Mouse (Mus musculus) left cerebral cortex, adult 2 months (tissue): ENCODE measurements around the gene Vmn1r214. TPM values are rescaled to one million over a fixed set of nuclear protein-coding genes. Genes with fewer than 3 reads are reported as not detected.

Source experiments
- DNase-seq, 2 experiments: peaks; one replicate each; pipeline ENCODE4 v3.0.0; 2021 to 2022; ENCODE audit warnings: low spot score in 2 of 2, mixed read lengths in 1 of 2; ENCODE audit errors: extremely low spot score in 1 of 2
- H3K27ac ChIP-seq: fragments of 200-600 bp; 2 replicates; pipeline ENCODE4 v1.8.1; 2022
- H3K4me3 ChIP-seq: fragments of 200-600 bp; 2 replicates; pipeline ENCODE4 v1.8.1; 2022
- CTCF ChIP-seq: fragments of 200-600 bp; IDR thresholded peaks from 2 replicates; pipeline ENCODE4 v1.8.1; 2022; ENCODE audit warnings: antibody characterized with exemption, mild to moderate bottlenecking, moderate library complexity
- intact Hi-C: fragments of 180-260 bp; cut with DNase I; formaldehyde crosslinking; loops from one replicate; pipeline ENCODE4 v1.15.1; 2025
- long read RNA-seq, 2 experiments: library from polyadenylated mRNA; stranded (forward); transcript quantifications; one replicate each; pipeline ENCODE4 v2.0.0; 2021; ENCODE audit warnings: borderline mapping rate in 2 of 2
- total RNA-seq, 2 experiments: library from RNA; stranded (reverse); gene quantifications; 2 replicates each; pipeline ENCODE4 v1.2.3; 2021

The Vmn1r214 gene
- not detected for total RNA-seq
- long read RNA-seq, experiment 1, result 0 reads
- long read RNA-seq, experiment 2, result 0 reads

DNA sequence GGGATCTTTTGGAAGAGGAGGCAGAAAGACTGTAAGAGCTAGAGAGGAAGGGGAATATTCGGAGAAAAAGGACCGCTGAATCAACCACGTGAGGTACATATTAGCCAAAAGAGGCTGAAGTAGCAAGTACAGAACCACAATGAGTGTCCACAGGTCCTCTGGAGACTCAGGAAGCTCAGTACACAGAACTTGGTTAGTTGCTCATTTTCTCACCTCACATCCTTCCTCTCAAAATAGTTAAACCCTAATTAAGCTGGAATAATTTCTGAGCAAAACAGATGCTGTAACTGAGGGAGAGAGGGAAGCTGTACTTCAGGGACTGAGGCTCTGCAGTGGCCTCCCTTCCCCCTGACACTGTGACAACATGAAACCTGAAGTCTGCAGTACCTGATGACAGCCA, at the start of gene Vmn1r214:
TSS of gene Vmn1r214 (plus strand) at position 301 of the 400 bp plus-strand sequence.
- intact Hi-C loops, result no loop called here
- H3K4me3 ChIP-seq, result no peak within 1 kb of the TSS
- no peak for TF ChIP-seq CTCF
- DNase-seq, result no peak
- H3K27ac ChIP-seq, result no peak within 1 kb of the TSS

- intact Hi-C loops, result no loop called here
These were observed 39.9 kb upstream of the Vmn1r214 start for GRCm38 (mm10) chr13:22990214-22990891.

DNA sequence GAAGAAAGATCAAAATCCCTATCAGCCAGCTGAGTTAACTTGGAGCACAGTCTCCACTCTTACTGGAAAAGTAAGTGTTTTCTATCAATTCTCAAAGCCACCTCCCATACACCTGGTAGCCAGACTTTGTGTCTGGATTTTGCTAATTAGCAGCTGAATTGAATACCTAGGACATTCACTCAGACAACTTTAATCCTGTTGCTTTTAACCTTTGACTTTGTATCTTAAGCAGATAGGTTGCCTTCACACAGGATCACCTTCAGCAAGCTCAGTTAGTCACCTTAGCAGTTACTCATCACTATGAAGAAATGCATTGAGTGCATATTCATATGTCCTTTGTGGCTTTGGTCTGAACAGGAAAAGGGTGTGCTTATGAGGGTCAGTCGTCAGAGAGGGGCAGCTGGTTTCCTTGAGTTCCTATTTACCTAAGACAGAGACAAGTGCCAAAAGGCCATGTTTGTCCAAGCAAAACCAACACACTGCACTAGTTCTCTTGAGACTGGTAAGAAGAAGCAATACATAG, 38.0 kb upstream of the Vmn1r214 start:
- intact Hi-C loops, result no loop called here
- Histone ChIP-seq H3K27ac (no peak overlapping the region), H3K4me3 (no peak overlapping the region)
- TF ChIP-seq CTCF, result no peak
- no peak for DNase-seq

More at GRCm38 (mm10) chr13:22990214-22990891, 39.9 kb upstream of the Vmn1r214 start:
- H3K4me3 ChIP-seq, result no peak overlapping the region
- DNase-seq, result no peak
- TF ChIP-seq CTCF, result no peak
- H3K27ac ChIP-seq, result no peak overlapping the region

DNA sequence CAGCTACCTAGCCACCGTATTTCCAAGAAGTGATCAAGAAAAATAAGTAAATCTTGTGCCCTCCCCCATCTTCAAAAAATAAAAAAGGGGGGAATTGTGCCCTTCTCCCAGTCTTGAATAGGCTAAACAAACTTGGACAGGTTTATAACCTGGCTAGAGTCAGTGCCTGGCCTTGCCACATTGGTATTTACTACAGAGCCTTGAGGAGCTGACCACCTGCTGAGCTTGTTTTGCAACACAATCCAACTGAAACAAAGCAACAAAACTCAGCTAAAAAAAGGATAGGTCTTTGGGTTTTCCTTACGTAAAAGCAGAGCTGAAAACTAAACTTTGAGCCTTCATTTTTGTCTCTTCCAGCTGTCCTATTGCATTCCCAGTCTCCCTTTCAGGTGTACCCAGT, 37.5 kb upstream of the Vmn1r214 start:
- intact Hi-C loops, result no loop called here
- Histone ChIP-seq H3K27ac (no peak overlapping the region), H3K4me3 (no peak overlapping the region)
- TF ChIP-seq CTCF, result no peak
- DNase-seq, result no peak

DNA sequence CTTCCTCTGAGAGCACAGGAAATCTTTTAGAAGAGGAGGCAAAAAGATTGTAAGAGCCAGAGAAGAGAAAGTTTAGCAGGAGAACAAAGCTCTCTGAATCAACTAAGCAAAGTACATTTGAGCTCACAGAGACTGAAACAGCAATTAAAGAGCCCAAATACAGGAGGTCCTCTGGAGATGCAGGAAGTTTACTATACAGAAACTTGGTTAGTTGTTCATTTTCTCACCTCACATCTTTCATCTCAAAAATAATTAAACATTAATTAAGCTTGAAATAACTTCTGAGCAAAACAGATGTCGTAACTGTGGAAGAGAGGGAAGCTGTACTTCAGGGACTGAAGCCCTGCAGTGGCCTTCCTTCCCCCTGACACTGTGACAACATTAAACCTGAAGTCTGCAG, 22.9 kb upstream of the Vmn1r214 start, which contains the start of gene Vmn1r213:
TSS of gene Vmn1r213 (plus strand) at position 301 of the 400 bp plus-strand sequence.
- Histone ChIP-seq H3K4me3 (no peak within 1 kb of the TSS), H3K27ac (no peak within 1 kb of the TSS)
- intact Hi-C loops, result no loop called here
- no peak for DNase-seq
- no peak for TF ChIP-seq CTCF

- DNase-seq, result no peak
- Histone ChIP-seq H3K4me3 (no peak overlapping the region), H3K27ac (no peak overlapping the region)
- intact Hi-C loops, result no loop called here
- TF ChIP-seq CTCF, result no peak
These were observed 12.1 kb upstream of the Vmn1r214 start for GRCm38 (mm10) chr13:23018158-23018557.

DNA sequence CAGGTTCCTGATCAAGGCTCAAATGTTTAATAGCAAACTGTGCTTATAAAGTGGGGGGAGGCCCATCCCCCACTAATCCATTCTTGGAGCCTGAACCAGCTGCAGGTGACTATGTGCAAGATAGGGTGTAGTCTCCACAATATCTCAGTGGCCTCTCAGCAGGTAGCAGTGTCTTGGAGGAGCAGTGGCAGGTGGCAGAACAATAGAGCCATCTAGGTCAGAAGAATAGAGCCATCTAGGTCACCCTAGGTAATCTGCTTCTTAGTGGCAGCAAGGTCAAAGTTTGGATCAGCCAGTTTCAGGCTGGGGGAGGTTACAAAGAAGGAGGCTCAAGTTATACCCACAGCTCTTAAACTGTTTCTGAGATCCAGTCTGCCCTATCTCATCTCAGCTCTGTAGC, 5.4 kb upstream of the Vmn1r214 start:
- H3K27ac ChIP-seq, result no peak overlapping the region
- TF ChIP-seq CTCF, result no peak
- no peak overlapping the region for H3K4me3 ChIP-seq
- DNase-seq, result no peak
- intact Hi-C loops, result no loop called here

DNA sequence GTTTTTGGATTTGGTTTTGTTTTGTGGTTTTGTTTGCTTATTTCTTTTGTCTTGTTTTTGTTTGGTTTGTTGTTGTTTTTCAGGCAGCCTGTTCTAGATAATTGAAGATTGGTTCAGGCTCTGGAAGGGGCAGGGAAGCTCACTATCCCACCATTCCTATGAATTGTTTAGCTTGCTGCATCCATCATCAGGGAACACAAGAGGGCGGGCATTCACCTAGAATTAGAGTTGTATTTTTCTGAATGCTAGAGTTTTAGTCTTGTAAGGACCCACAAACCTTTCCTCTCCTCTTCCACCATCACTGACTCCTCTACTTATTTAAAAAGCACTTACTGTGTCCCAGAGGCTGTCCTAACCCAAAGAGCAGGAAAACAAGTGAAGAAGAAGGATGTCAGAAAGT, 27.6 kb downstream of the Vmn1r214 start:
- Histone ChIP-seq H3K27ac (no peak overlapping the region), H3K4me3 (no peak overlapping the region)
- no peak for DNase-seq
- intact Hi-C loops, result loop anchor here (5.0 kb wide), 1 partner anchor 345 kb away; no protein-coding TSS in a partner anchor
- TF ChIP-seq CTCF, result peak; percentile 13

DNA sequence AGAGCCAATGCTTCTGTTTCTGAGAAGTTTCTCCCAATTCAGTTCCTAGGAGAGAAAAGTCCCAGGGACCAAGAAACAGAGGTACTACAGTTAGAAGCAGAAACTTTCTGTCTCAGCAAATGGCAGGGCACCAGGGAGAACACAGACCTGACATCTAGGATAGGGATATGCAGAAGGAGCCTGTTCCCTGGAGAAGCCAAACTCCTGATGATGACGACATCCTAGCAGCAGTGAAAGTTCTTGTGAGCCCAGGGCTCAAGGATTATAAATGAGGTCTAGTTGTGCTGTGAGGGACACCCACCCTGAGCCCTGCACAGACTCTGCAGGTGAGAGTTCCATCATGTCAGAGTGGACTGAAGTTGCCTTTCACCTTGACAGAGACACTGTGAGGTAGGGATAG, 37.5 kb downstream of the Vmn1r214 start, which contains the start of gene Vmn1r215:
TSS of gene Vmn1r215 (plus strand) at position 301 of the 400 bp plus-strand sequence.
- TF ChIP-seq CTCF, result no peak
- H3K27ac ChIP-seq, result no peak within 1 kb of the TSS
- intact Hi-C loops, result no loop called here
- DNase-seq, result no peak
- H3K4me3 ChIP-seq, result no peak within 1 kb of the TSS

DNA sequence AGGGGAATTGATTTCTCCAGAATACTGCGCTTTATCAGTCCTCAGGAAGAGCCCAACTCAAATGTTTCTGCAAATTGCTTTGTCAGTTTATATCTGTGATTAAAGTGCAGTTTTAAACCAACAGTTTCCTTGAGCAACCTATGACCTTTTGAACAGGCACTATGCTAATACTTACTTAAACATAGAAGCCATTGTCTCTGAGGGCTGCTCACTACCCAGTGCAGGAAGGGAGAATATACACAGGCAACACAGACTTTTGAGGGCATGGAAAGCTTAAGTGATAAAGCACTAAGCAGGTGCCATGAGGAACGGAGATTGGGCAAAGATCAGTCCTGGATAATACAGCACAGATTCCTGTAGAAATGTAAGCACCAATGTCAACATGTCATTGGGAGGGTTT, 39.1 kb downstream of the Vmn1r214 start:
- Histone ChIP-seq H3K4me3 (no peak overlapping the region), H3K27ac (no peak overlapping the region)
- TF ChIP-seq CTCF, result no peak
- no peak for DNase-seq
- intact Hi-C loops, result no loop called here

Other genes with a start within 250 kb of the Vmn1r214 start
- under 1 TPM in 1 of 2 experiments, not detected in 1; 0.05 TPM for gene Vmn1r209, start 220.7 kb upstream of the Vmn1r214 start, total RNA-seq
- not detected for gene Vmn1r210, start 199.1 kb upstream of the Vmn1r214 start, total RNA-seq
- gene Vmn1r211, start 172.9 kb upstream of the Vmn1r214 start, total RNA-seq, result not detected
- not detected for gene Vmn1r212, start 146.2 kb upstream of the Vmn1r214 start, total RNA-seq
- gene Vmn1r213, start 22.8 kb upstream of the Vmn1r214 start, total RNA-seq, result not detected
- not detected for gene Vmn1r215, start 37.6 kb downstream of the Vmn1r214 start, total RNA-seq
- not detected for gene Vmn1r217, start 87.8 kb downstream of the Vmn1r214 start, total RNA-seq
- gene Vmn1r218, start 102.7 kb downstream of the Vmn1r214 start, total RNA-seq, result not detected
- gene Vmn1r219, start 128.9 kb downstream of the Vmn1r214 start, total RNA-seq, result not detected
- gene Vmn1r220, start 157.6 kb downstream of the Vmn1r214 start, total RNA-seq, result not detected
- gene Vmn1r221, start 183.7 kb downstream of the Vmn1r214 start, total RNA-seq, result not detected
- not detected for gene Vmn1r222, start 205.5 kb downstream of the Vmn1r214 start, total RNA-seq
- not detected for gene Vmn1r223, start 216.7 kb downstream of the Vmn1r214 start, total RNA-seq